Mouse (Mus musculus): ENCODE data around the gene Pde4d. TPM values are rescaled to one million over a fixed set of nuclear protein-coding genes. Genes with fewer than 3 reads are reported as not detected.

Pde4d gene
- total RNA-seq, 2 experiments from 2014 or later = 37.4 to 43.6 TPM

DNA sequence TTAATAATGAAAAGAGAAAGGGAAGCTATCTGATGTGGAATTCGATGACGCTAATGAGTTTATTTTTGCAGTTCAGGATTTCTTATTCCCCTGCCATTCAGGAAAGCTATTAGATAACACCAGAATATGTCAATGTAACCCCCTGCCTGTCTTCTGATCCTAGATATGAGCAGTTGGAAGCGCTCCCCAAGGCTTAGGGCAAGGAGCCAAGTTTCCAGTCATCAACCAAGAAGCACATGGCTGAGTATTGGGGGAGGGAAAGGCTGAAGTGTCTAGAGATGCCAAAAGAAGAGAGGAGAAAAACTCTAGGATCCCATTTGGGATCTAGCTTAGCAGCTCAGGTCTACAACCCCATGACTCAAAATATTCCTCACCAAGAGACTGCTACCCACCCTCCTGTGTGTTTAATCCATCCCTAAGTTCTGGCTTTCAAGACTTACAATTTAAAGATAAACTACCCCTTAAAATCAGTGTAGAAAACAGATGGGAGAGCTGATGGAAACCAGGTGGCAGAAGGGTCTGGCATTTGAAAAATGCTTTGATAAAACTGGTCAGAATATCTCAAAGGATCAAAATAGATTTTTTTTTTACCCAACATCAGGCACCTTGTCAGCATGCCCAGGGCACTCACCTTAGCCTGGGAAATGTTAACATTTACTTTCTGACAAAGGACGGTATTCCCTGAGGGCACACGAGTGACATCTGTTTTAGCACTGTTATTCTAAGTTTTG is 1543.2 kb downstream of the Pde4d start:
- intact Hi-C loops (cut with DNase I) = no loop called here
- peak; percentile 66 to 71 for DNase-seq

- no peak for DNase-seq
- intact Hi-C loops (cut with DNase I) = no loop called here
These were observed 1544.6 kb downstream of the Pde4d start for GRCm38 (mm10) chr13:109994240-109994764.

DNA sequence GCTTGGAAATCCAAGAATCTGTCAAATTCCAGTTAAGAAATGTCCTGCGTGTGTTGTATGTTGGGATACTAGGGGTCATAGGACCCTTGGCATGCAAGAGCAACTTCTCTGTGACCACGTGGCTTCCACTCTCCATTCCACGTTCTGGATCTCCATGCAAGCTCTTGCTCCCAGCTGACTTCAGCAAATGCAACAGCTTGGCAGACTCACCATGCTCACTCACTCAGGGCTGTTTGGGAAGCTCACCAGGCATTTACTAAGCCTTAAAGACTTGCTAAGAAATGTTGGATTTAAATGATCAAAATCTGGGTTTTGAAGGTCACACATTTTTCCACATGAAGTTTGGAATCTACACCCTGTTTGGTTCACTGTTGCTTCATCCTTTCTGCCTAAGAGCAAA is 1552.3 kb downstream of the Pde4d start:
- no peak for DNase-seq
- intact Hi-C loops (cut with DNase I) = no loop called here

Small RNA genes lying within 50 kb of the gene (microRNA-seq; reads per million reads assigned to microRNA genes)
- gene Mir1904 (ENCODE audit: borderline number of aligned reads in 2 of 2) = 0 reads per million in 2 experiments
- 7.4 to 14.5 reads per million in 2 experiments for gene Mir582 (ENCODE audit: borderline number of aligned reads in 2 of 2)

Other genes starting within 250 kb of the Pde4d start
- gene Elovl7, start 235.5 kb upstream of the Pde4d start, total RNA-seq (2021) = under 1 TPM; 0.14 to 0.33 TPM
- gene Depdc1b, start 133.6 kb upstream of the Pde4d start, total RNA-seq (2021) = under 1 TPM; 0.22 to 0.46 TPM

Data from heart, postnatal 36 days (tissue).